Mouse (Mus musculus): ENCODE measurements around the gene Des. TPM values are rescaled to one million over a fixed set of nuclear protein-coding genes. Genes with fewer than 3 reads are reported as not detected.

The Des gene
- 2,193 TPM for polyA plus RNA-seq (2012; fragmentation: generic; extraction: Trizol)

- Histone ChIP-seq H3K79me2 (ENCODE audit: control insufficient read depth, insufficient read depth) (peaks cover 43% of the 10 kb centered on the region), H3K36me3 (ENCODE audit: control insufficient read depth, insufficient read depth) (peaks cover 34% of the 10 kb centered on the region), H3K4me2 (ENCODE audit: low read depth) (peak within 1 kb of the TSS; percentile 87), H3K27me3 (ENCODE audit: control insufficient read depth, insufficient read depth, insufficient read length) (no peaks in the 10 kb centered on the region), H3K4me3 (peak within 1 kb of the TSS; percentile 88), H3ac (ENCODE audit: control insufficient read depth, insufficient read length) (peak within 1 kb of the TSS; percentile 62)
- TF ChIP-seq USF1 (IDR thresholded peaks at IDR 0.05; ENCODE audit: low read depth) (no peak), TCF12 (IDR thresholded peaks at IDR 0.05; ENCODE audit: insufficient read depth, poor library complexity, severe bottlenecking) (peak; percentile 74), E2F4 (IDR thresholded peaks at IDR 0.05; ENCODE audit: insufficient read depth) (no peak), POLR2A (IDR thresholded peaks at IDR 0.05; ENCODE audit: insufficient read length, low read depth) (peak; percentile 99), MYOG (IDR thresholded peaks at IDR 0.05; ENCODE audit: control insufficient read depth in 1 of 3, insufficient read depth in 1 of 3, insufficient read length in 2 of 3, low read depth in 2 of 3) (peak; percentile 84 to 97 (median 93)), TCF3 (IDR thresholded peaks at IDR 0.05; ENCODE audit: insufficient read length, low read depth) (peak; percentile 70), POLR2AphosphoS2 (IDR thresholded peaks at IDR 0.05; ENCODE audit: insufficient read length, low read depth) (peak; percentile 100), REST (IDR thresholded peaks at IDR 0.05; ENCODE audit: insufficient read depth, insufficient read length) (peak; percentile 66), SRF (IDR thresholded peaks at IDR 0.05; ENCODE audit: control insufficient read depth, insufficient read length, low read depth) (no peak), MYOD1 (IDR thresholded peaks at IDR 0.05; ENCODE audit: control insufficient read depth in 1 of 3, insufficient read length in 2 of 3, low read depth in 2 of 3) (peak; percentile 11 to 98 (median 98))
These were observed at the start of gene Des for GRCm38 (mm10) chr1:75360112-75361031. Des (plus strand) TSS chr1:75360329.

- Histone ChIP-seq H3K27me3 (ENCODE audit: control insufficient read depth, insufficient read depth, insufficient read length) (no peaks in the 10 kb centered on the region), H3K36me3 (ENCODE audit: control insufficient read depth, insufficient read depth) (peaks cover 23% of the 10 kb centered on the region), H3K79me2 (ENCODE audit: control insufficient read depth, insufficient read depth) (no peaks in the 10 kb centered on the region), H3ac (ENCODE audit: control insufficient read depth, insufficient read length) (no peak overlapping the region), H3K4me2 (ENCODE audit: low read depth) (no peak overlapping the region), H3K4me3 (no peak overlapping the region)
- TF ChIP-seq POLR2AphosphoS2 (IDR thresholded peaks at IDR 0.05; ENCODE audit: insufficient read length, low read depth) (no peak), TCF3 (IDR thresholded peaks at IDR 0.05; ENCODE audit: insufficient read length, low read depth) (no peak), TCF12 (IDR thresholded peaks at IDR 0.05; ENCODE audit: insufficient read depth, poor library complexity, severe bottlenecking) (no peak), MYOG (IDR thresholded peaks at IDR 0.05; ENCODE audit: control insufficient read depth in 1 of 3, insufficient read depth in 1 of 3, insufficient read length in 2 of 3, low read depth in 2 of 3) (no peak), CEBPB (IDR thresholded peaks at IDR 0.05; ENCODE audit: insufficient read depth, poor library complexity, severe bottlenecking) (no peak), E2F4 (IDR thresholded peaks at IDR 0.05; ENCODE audit: insufficient read depth) (no peak), SRF (IDR thresholded peaks at IDR 0.05; ENCODE audit: control insufficient read depth, insufficient read length, low read depth) (no peak), REST (IDR thresholded peaks at IDR 0.05; ENCODE audit: insufficient read depth, insufficient read length) (no peak), USF1 (IDR thresholded peaks at IDR 0.05; ENCODE audit: low read depth) (no peak), POLR2A (IDR thresholded peaks at IDR 0.05; ENCODE audit: insufficient read length, low read depth) (no peak), MAX (IDR thresholded peaks at IDR 0.05; ENCODE audit: low read depth) (no peak), MYOD1 (IDR thresholded peaks at IDR 0.05; ENCODE audit: control insufficient read depth in 1 of 3, insufficient read length in 2 of 3, low read depth in 2 of 3) (no peak)
These were observed 48.4 kb upstream of the Des start for GRCm38 (mm10) chr1:75311694-75312093.

GRCm38 (mm10) chr1:75315011-75315410 is 45.1 kb upstream of the Des start:
- Histone ChIP-seq H3K36me3 (ENCODE audit: control insufficient read depth, insufficient read depth) (peaks cover 20% of the 10 kb centered on the region), H3ac (ENCODE audit: control insufficient read depth, insufficient read length) (no peak overlapping the region), H3K4me3 (no peak overlapping the region), H3K27me3 (ENCODE audit: control insufficient read depth, insufficient read depth, insufficient read length) (no peaks in the 10 kb centered on the region), H3K79me2 (ENCODE audit: control insufficient read depth, insufficient read depth) (no peaks in the 10 kb centered on the region), H3K4me2 (ENCODE audit: low read depth) (no peak overlapping the region)
- TF ChIP-seq MYOD1 (IDR thresholded peaks at IDR 0.05; ENCODE audit: control insufficient read depth in 1 of 3, insufficient read length in 2 of 3, low read depth in 2 of 3) (no peak), CEBPB (IDR thresholded peaks at IDR 0.05; ENCODE audit: insufficient read depth, poor library complexity, severe bottlenecking) (no peak), REST (IDR thresholded peaks at IDR 0.05; ENCODE audit: insufficient read depth, insufficient read length) (no peak), MYOG (IDR thresholded peaks at IDR 0.05; ENCODE audit: control insufficient read depth in 1 of 3, insufficient read depth in 1 of 3, insufficient read length in 2 of 3, low read depth in 2 of 3) (no peak), E2F4 (IDR thresholded peaks at IDR 0.05; ENCODE audit: insufficient read depth) (no peak), TCF3 (IDR thresholded peaks at IDR 0.05; ENCODE audit: insufficient read length, low read depth) (no peak), POLR2A (IDR thresholded peaks at IDR 0.05; ENCODE audit: insufficient read length, low read depth) (no peak)

GRCm38 (mm10) chr1:75315456-75316365 is 44.4 kb upstream of the Des start:
- Histone ChIP-seq H3K4me2 (ENCODE audit: low read depth) (peak overlapping the region; percentile 77), H3K79me2 (ENCODE audit: control insufficient read depth, insufficient read depth) (no peaks in the 10 kb centered on the region), H3K36me3 (ENCODE audit: control insufficient read depth, insufficient read depth) (peaks cover 15% of the 10 kb centered on the region), H3ac (ENCODE audit: control insufficient read depth, insufficient read length) (peak overlapping the region; percentile 17), H3K4me3 (peak overlapping the region; percentile 84), H3K27me3 (ENCODE audit: control insufficient read depth, insufficient read depth, insufficient read length) (no peaks in the 10 kb centered on the region)
- no peak for TF ChIP-seq MYOD1 (IDR thresholded peaks at IDR 0.05; ENCODE audit: control insufficient read depth in 1 of 3, insufficient read length in 2 of 3, low read depth in 2 of 3)
- TF ChIP-seq CEBPB (IDR thresholded peaks at IDR 0.05; ENCODE audit: insufficient read depth, poor library complexity, severe bottlenecking): no peak
- TF ChIP-seq MYOG (IDR thresholded peaks at IDR 0.05; ENCODE audit: control insufficient read depth in 1 of 3, insufficient read depth in 1 of 3, insufficient read length in 2 of 3, low read depth in 2 of 3): no peak
- no peak for TF ChIP-seq POLR2AphosphoS2 (IDR thresholded peaks at IDR 0.05; ENCODE audit: insufficient read length, low read depth)
- no peak for TF ChIP-seq POLR2A (IDR thresholded peaks at IDR 0.05; ENCODE audit: insufficient read length, low read depth)
- TF ChIP-seq E2F4 (IDR thresholded peaks at IDR 0.05; ENCODE audit: insufficient read depth): no peak
- no peak for TF ChIP-seq MAX (IDR thresholded peaks at IDR 0.05; ENCODE audit: low read depth)
